19 mouse cellular contexts compared by ENCODE assay signal in the genomic region with DNA sequence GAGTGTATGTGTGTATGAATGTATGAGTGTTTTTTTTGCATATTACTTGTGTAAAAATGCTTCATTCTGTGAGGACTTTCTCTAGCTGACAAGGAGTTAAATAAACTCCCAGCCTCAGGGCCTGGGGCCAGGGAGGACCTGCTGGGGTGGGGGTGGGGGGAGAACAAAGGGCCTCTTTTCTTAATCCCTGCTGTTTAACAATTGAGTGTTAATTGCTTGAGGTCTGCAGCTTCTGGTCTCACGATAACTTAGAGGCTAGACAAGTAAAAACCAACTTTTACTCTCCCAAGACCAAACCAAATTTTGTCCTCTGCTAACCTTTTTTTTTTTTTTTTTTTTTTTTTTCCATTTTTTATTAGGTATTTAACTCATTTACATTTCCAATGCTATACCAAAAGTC. TPM values are rescaled to one million over a fixed set of nuclear protein-coding genes. Genes with fewer than 3 reads are reported as not detected.
A peak's percentile ranks its signal among the peaks of the same experiment; 100 is the strongest.
DNase-seq lines count a peak whose midpoint lies in the region; ATAC-seq and TF ChIP-seq lines count a peak whose summit lies in the region.
"Had no signal": no experiment of that assay in that cellular context is flagged by ENCODE, and none has a peak within 500 bp of the region (broad histone marks: within the 10 kb centered on the region; RNA-seq: fewer than 3 reads in every experiment).

No protein-coding gene starts in this region.

- no peak for TF ChIP-seq POLR2A in heart, adult 2 months (IDR thresholded peaks at IDR 0.05; ENCODE audit: insufficient read depth, low read depth, low read length)

- peaks cover 0 to 7% of the 10 kb centered on the region in 2 experiments; a peak in 3 of 4 replicates for H3K4me1 ChIP-seq in ES-E14 (ENCODE audit: control insufficient read depth in 2 of 2, insufficient read depth in 2 of 2, low read length in 2 of 2, poor library complexity in 1 of 2)
- H3K4me1 ChIP-seq in forebrain, embryonic 14.5 days (ENCODE audit: control insufficient read depth, insufficient read depth, low read length): no peaks in the 10 kb centered on the region
- peaks cover 6% of the 10 kb centered on the region; the same call in 1 of the 2 replicates for H3K4me1 ChIP-seq in limb, embryonic 12.5 days (replicated peaks)
- no peaks in the 10 kb centered on the region for H3K4me1 ChIP-seq in liver, embryonic 12.5 days
- H3K4me1 ChIP-seq in heart, adult 2 months (ENCODE audit: control insufficient read depth, insufficient read depth, low read length): no peaks in the 10 kb centered on the region
- H3K4me1 ChIP-seq: embryonic facial prominence, embryonic 15.5 days; stomach, embryonic 15.5 days had no signal

- peak; percentile 61 for DNase-seq in ES-E14 (ENCODE audit: low read depth, low spot score)
- peak; percentile 89 for DNase-seq in ZHBTc4 (ENCODE audit: low read depth, low spot score)
- peak; percentile 51 for DNase-seq in forebrain, embryonic 14.5 days (ENCODE audit: low spot score)
- DNase-seq in ovary, postnatal 36 days (ENCODE audit: low spot score): no peak
- DNase-seq in heart, adult 2 months: no peak
- DNase-seq: cerebellum, adult 9-10 months; kidney, adult 18-20 months; lung, postnatal 36 days; thymus, postnatal 36 days had no signal

- WGBS in forebrain, embryonic 14.5 days: 5% methylated on average over 1 of the region's 1 CpGs
- WGBS in limb, embryonic 12.5 days: 8% methylated on average over 1 of the region's 1 CpGs
- WGBS in liver, embryonic 12.5 days (ENCODE audit: insufficient replicate concordance): 64% methylated on average over 1 of the region's 1 CpGs
- 33% methylated on average over 1 of the region's 1 CpGs for WGBS in heart, adult 2 months

- in situ Hi-C loops in ES-E14 (cut with MboI; ENCODE audit: low sequenced_read_pairs in 2 of 2, unreplicated experiment in 2 of 2): no loop called here

- intact Hi-C loops in heart, adult 2 months (cut with DNase I): no loop called here

- ATAC-seq in forebrain, embryonic 14.5 days: peak; percentile 48; the same call in 1 of the 2 replicates
- peak; percentile 63; the same call in 1 of the 2 replicates for ATAC-seq in limb, embryonic 12.5 days (ENCODE audit: insufficient number of reproducible peaks, insufficient read depth, low FRiP score, low TSS enrichment, low read depth)
- ATAC-seq in liver, embryonic 12.5 days: no peak
- ATAC-seq: activated CD4-positive, CD25-positive, alpha-beta regulatory T cell, adult 4 months had no signal

- H3K36me3 ChIP-seq in ES-E14 (ENCODE audit: control insufficient read depth, insufficient read depth, low read length, poor library complexity, severe bottlenecking): no peaks in the 10 kb centered on the region
- H3K36me3 ChIP-seq in forebrain, embryonic 14.5 days (ENCODE audit: control insufficient read depth, insufficient read depth, low read length): no peaks in the 10 kb centered on the region
- no peaks in the 10 kb centered on the region for H3K36me3 ChIP-seq in limb, embryonic 12.5 days
- no peaks in the 10 kb centered on the region for H3K36me3 ChIP-seq in liver, embryonic 12.5 days
- H3K36me3 ChIP-seq in heart, adult 2 months (ENCODE audit: control insufficient read depth, insufficient read depth, low read length): no peaks in the 10 kb centered on the region
- H3K36me3 ChIP-seq: embryonic facial prominence, embryonic 15.5 days; stomach, embryonic 15.5 days had no signal

- no peak overlapping the region for H3K9ac ChIP-seq in ES-E14 (ENCODE audit: insufficient read depth, low read depth, low read length, poor library complexity, severe bottlenecking)
- no peak overlapping the region for H3K9ac ChIP-seq in forebrain, embryonic 14.5 days (ENCODE audit: low read length)
- H3K9ac ChIP-seq in limb, embryonic 12.5 days (replicated peaks): no peak overlapping the region
- no peak overlapping the region for H3K9ac ChIP-seq in liver, embryonic 12.5 days
- no peak overlapping the region for H3K9ac ChIP-seq in heart, adult 2 months (ENCODE audit: low read depth, low read length)
- H3K9ac ChIP-seq: embryonic facial prominence, embryonic 15.5 days; liver, embryonic 14.5 days; stomach, embryonic 15.5 days had no signal

- H3K9me3 ChIP-seq in ES-E14 (ENCODE audit: control insufficient read depth, insufficient read depth, low read depth, low read length): no peaks in the 10 kb centered on the region
- H3K9me3 ChIP-seq in forebrain, embryonic 14.5 days (replicated peaks; ENCODE audit: control insufficient read depth, low read length): no peaks in the 10 kb centered on the region
- H3K9me3 ChIP-seq in limb, embryonic 12.5 days: no peaks in the 10 kb centered on the region
- H3K9me3 ChIP-seq in liver, embryonic 12.5 days (replicated peaks): no peaks in the 10 kb centered on the region
- H3K9me3 ChIP-seq: embryonic facial prominence, embryonic 15.5 days; stomach, embryonic 15.5 days had no signal

- H3K4me2 ChIP-seq in forebrain, embryonic 14.5 days (ENCODE audit: low read length): no peak overlapping the region
- H3K4me2 ChIP-seq in limb, embryonic 12.5 days: no peak overlapping the region
- H3K4me2 ChIP-seq in liver, embryonic 12.5 days: no peak overlapping the region
- H3K4me2 ChIP-seq: embryonic facial prominence, embryonic 15.5 days; stomach, embryonic 15.5 days had no signal

- no peak overlapping the region for H3K27ac ChIP-seq in ES-E14 (ENCODE audit: insufficient read depth, low read depth, low read length, poor library complexity, severe bottlenecking)
- 0 out of 2 replicates have a peak overlapping the region, but pooled peaks have one; percentile 17 for H3K27ac ChIP-seq in forebrain, embryonic 14.5 days (ENCODE audit: low read depth, low read length)
- peak overlapping the region; percentile 75 for H3K27ac ChIP-seq in limb, embryonic 12.5 days
- no peak overlapping the region for H3K27ac ChIP-seq in liver, embryonic 12.5 days
- no peak overlapping the region for H3K27ac ChIP-seq in heart, adult 2 months
- H3K27ac ChIP-seq: embryonic facial prominence, embryonic 15.5 days; liver, embryonic 14.5 days; stomach, embryonic 15.5 days had no signal

- no peak for TF ChIP-seq CTCF in heart, adult 2 months (IDR thresholded peaks at IDR 0.05)

- H3K79me2 ChIP-seq in heart, adult 2 months (replicated peaks; ENCODE audit: control insufficient read depth, insufficient read depth, low read length): no peaks in the 10 kb centered on the region

- no peaks in the 10 kb centered on the region for H3K27me3 ChIP-seq in forebrain, embryonic 14.5 days (replicated peaks; ENCODE audit: control insufficient read depth, insufficient read depth, low read length)
- no peaks in the 10 kb centered on the region for H3K27me3 ChIP-seq in limb, embryonic 12.5 days
- 0 out of 2 replicates have a peak, but pooled peaks cover 3% of the 10 kb centered on the region for H3K27me3 ChIP-seq in liver, embryonic 12.5 days (replicated peaks)
- no peaks in the 10 kb centered on the region for H3K27me3 ChIP-seq in heart, adult 2 months (ENCODE audit: control insufficient read depth, insufficient read depth, low read length)
- H3K27me3 ChIP-seq: embryonic facial prominence, embryonic 15.5 days; stomach, embryonic 15.5 days had no signal

- TF ChIP-seq EP300 in heart, adult 2 months (IDR thresholded peaks at IDR 0.05; ENCODE audit: insufficient read depth, low read depth, low read length): no peak

- no peak overlapping the region for H3K4me3 ChIP-seq in ES-E14 (ENCODE audit: insufficient read depth in 1 of 2, low read depth in 1 of 2, low read length in 2 of 2, poor library complexity in 1 of 2, severe bottlenecking in 1 of 2)
- H3K4me3 ChIP-seq in forebrain, embryonic 14.5 days (ENCODE audit: low read depth, low read length): no peak overlapping the region
- H3K4me3 ChIP-seq in limb, embryonic 12.5 days (replicated peaks): no peak overlapping the region
- no peak overlapping the region for H3K4me3 ChIP-seq in liver, embryonic 12.5 days
- no peak overlapping the region for H3K4me3 ChIP-seq in heart, adult 2 months
- H3K4me3 ChIP-seq: embryonic facial prominence, embryonic 15.5 days; stomach, embryonic 15.5 days had no signal

TF ChIP-seq in ES-E14, 5 proteins besides CTCF, POLR2A, EP300 and RAD21:
- 0 out of 2 replicates have a peak, but pooled peaks have one; percentile 54 for TF ChIP-seq ZNF384 (IDR thresholded peaks at IDR 0.05; ENCODE audit: low read depth, low read length)
- peak; percentile 89 for TF ChIP-seq CHD2 (IDR thresholded peaks at IDR 0.05; ENCODE audit: low read depth, low read length)
- TF ChIP-seq MAFK (IDR thresholded peaks at IDR 0.05; ENCODE audit: insufficient read depth, low read depth, low read length): no peak

RNA-seq across cellular contexts. Expression of gene Cma2, which starts 12.5 kb away (rescaled TPM):
- not detected in 2 replicates for total RNA-seq in ES-E14 (2012; rRNA removed)
- not detected in 2 replicates for polyA plus RNA-seq in forebrain, embryonic 14.5 days (2014; fragmentation: Nextera tagmentation; extraction: Ambion mirVana)
- polyA plus RNA-seq in limb, embryonic 12.5 days (2016; fragmentation: Nextera tagmentation; extraction: Ambion mirVana): not detected in 2 replicates
- polyA plus RNA-seq in liver, embryonic 12.5 days (2016; fragmentation: Nextera tagmentation; extraction: Ambion mirVana): not detected in 2 replicates
- total RNA-seq in heart, adult 2 months (2021): not detected
- polyA plus RNA-seq in heart, adult 2 months (2012; rRNA removed): not detected in 2 replicates
- total RNA-seq: heart, adult 8-10 months; heart, postnatal 25 days; left cerebral cortex, postnatal 10 days had no signal
- polyA plus RNA-seq: activated CD4-positive, CD25-positive, alpha-beta regulatory T cell, adult 4 months; liver, embryonic 14.5 days; stomach, embryonic 15.5 days had no signal

RNA-seq across cellular contexts. Expression of gene Cma1, which starts 18.8 kb away (rescaled TPM):
- not detected in 2 replicates for total RNA-seq in ES-E14 (2012; rRNA removed)
- 0.27 and 0.35 TPM in 2 replicates for polyA plus RNA-seq in forebrain, embryonic 14.5 days (2014; fragmentation: Nextera tagmentation; extraction: Ambion mirVana)
- 0.20 and 0.45 TPM in 2 replicates for polyA plus RNA-seq in limb, embryonic 12.5 days (2016; fragmentation: Nextera tagmentation; extraction: Ambion mirVana)
- not detected in 2 replicates for polyA plus RNA-seq in liver, embryonic 12.5 days (2016; fragmentation: Nextera tagmentation; extraction: Ambion mirVana)
- 1 to 10 TPM; 1.3 to 1.8 TPM for total RNA-seq in heart, adult 2 months (2021)
- 2.1 and 2.5 TPM in 2 replicates for polyA plus RNA-seq in heart, adult 2 months (2012; rRNA removed)
- polyA plus RNA-seq: activated CD4-positive, CD25-positive, alpha-beta regulatory T cell, adult 4 months; small intestine, adult 2 months had no signal

RNA-seq across cellular contexts. Expression of gene Mcpt1, which starts 54.5 kb away (rescaled TPM):
- total RNA-seq in ES-E14 (2012; rRNA removed): not detected in 2 replicates
- not detected in 2 replicates for polyA plus RNA-seq in forebrain, embryonic 14.5 days (2014; fragmentation: Nextera tagmentation; extraction: Ambion mirVana)
- polyA plus RNA-seq in limb, embryonic 12.5 days (2016; fragmentation: Nextera tagmentation; extraction: Ambion mirVana): not detected in 2 replicates
- polyA plus RNA-seq in liver, embryonic 12.5 days (2016; fragmentation: Nextera tagmentation; extraction: Ambion mirVana): not detected in 2 replicates
- total RNA-seq in heart, adult 2 months (2021): not detected
- polyA plus RNA-seq in heart, adult 2 months (2012; rRNA removed): not detected in 2 replicates
- total RNA-seq: heart, adult 8-10 months; heart, postnatal 25 days; left cerebral cortex, postnatal 10 days had no signal
- polyA plus RNA-seq: activated CD4-positive, CD25-positive, alpha-beta regulatory T cell, adult 4 months; liver, embryonic 14.5 days had no signal

Comparison
In these comparisons a context has a peak if more than half of its experiments do, and no peak if none do; other contexts are left out.
1. DNase-seq: peak in ES-E14 (single experiment), ZHBTc4 (single experiment) and forebrain, embryonic 14.5 days (single experiment); none in ovary, postnatal 36 days (single experiment) and heart, adult 2 months (0 of 2).
2. H3K27ac ChIP-seq: peak in forebrain, embryonic 14.5 days (single experiment) and limb, embryonic 12.5 days (single experiment); none in ES-E14 (single experiment), liver, embryonic 12.5 days (single experiment) and heart, adult 2 months (single experiment).